Mouse (Mus musculus) cerebral cortex, adult 2 months (tissue): ENCODE measurements around the gene Sgca.

Source experiments
- WGBS: fragments of 180-500 bp; shearing (Covaris S2); methylation state at CpG from one replicate; pipeline ENCODE4 v1.1.7; 2018; 5-methylcytosine and 5-hydroxymethylcytosine counted together

Gene Sgca

GRCm38 (mm10) chr11:95001584-95002347 lies 25.6 kb upstream of the Sgca start:
- WGBS: 88% methylated on average over 21 of the region's 21 CpGs

DNA sequence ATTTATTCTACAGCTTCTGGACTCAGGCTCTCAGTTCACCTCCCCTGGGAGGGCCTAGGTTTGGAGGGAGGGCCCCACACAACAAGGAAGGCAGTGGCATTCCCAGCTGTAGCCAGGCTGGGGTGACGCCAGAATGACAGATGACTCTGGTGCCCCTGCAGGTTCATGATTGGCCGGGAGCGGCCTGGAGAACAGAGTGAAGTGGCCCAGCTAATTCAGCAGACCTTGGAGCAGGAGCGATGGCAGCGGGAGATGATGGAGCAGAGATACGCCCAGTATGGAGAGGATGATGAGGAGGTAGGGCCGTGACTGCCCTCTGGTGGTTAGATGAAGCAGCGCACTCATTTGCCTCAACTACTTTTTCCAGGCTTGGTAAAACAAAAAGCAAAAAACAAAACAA lies 24.9 kb upstream of the Sgca start:
- WGBS: 8% methylated on average over 8 of the region's 8 CpGs

DNA sequence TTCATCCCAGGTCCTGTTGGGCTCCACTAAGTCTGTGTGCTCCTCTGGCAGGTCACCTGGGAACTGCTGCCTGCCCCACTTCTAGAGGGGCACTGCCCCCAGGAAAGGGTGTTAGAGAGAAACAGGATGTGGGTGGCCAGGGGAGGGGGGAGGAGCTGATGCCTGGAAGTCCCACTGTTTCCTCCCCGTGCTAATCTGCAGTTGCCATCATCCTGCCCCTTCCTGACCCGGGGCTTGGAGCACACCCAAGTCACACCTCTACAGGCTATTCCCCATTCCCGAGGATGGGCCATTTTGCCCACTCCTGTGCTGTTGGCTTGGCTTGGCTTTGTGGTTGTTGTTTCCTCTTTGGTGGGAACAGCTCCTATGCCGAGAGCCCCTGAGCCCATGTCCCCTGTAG lies 24.4 kb upstream of the Sgca start:
- 31% methylated on average over 4 of the region's 4 CpGs for WGBS

DNA sequence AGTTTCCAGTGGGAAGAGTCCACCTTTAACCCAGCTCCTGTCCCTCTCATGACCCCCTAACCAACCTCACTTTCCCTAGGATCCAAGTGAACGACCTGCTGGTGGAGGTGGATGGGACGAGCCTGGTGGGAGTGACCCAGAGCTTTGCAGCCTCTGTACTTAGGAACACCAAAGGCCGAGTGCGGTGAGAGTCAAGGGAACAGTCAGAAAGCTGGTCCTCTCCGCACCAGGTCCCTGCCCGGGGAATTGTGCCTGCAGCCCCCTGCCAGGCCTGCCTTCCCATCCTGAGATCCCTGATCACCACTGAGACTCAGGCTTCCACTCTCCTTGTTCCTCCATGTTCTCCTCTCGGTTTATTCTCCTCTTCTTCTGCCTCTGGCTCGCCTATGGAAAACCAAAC lies 24.0 kb upstream of the Sgca start:
- 74% methylated on average over 8 of the region's 8 CpGs for WGBS

DNA sequence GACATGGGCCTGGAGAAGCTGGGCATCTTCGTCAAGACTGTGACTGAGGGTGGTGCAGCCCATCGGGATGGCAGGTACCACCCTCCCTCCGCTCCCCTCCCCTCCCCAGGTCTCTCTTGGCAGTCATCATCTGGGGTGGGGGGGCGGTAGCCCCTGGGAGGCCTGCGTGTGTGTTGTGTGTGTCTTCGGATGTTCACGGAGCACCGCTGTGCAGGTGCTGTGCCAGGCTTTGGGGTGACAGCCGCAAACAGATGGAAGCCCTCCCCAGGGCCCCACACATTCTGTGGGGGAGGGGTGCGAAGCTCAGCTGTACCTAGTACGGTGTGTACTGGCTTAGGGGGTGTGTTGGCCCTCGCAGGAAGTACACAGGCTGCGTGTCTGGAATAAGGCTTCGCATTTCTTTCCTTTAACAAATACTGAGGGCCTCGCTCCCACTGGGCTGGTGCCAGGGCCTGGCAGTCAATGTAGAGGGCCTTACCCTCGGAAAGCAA lies 22.0 kb upstream of the Sgca start:
- WGBS: 27% methylated on average over 16 of the region's 16 CpGs

DNA sequence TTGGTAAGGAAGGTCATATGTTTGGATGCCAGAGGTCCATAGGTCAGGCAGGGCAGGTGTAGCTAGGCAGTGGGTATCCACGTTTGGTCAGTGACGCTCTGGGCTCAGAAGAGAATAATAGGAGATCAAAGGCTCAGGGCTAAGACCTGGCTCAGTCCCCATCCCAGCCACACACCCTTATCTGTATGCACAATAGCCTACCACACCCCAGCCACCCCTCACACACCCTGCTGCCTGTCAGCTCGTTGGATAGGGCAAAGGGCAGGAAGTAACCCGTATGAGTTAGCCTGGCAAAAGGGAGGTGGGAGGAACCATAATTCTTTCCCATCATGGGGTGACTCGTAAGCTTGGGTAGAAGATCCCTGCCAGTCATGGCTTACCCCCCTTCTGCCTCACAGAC lies 21.5 kb upstream of the Sgca start:
- 40% methylated on average over 5 of the region's 5 CpGs for WGBS

- 86% methylated on average over 6 of the region's 6 CpGs for WGBS
These were observed 20.9 kb upstream of the Sgca start for GRCm38 (mm10) chr11:94996984-94997383.

DNA sequence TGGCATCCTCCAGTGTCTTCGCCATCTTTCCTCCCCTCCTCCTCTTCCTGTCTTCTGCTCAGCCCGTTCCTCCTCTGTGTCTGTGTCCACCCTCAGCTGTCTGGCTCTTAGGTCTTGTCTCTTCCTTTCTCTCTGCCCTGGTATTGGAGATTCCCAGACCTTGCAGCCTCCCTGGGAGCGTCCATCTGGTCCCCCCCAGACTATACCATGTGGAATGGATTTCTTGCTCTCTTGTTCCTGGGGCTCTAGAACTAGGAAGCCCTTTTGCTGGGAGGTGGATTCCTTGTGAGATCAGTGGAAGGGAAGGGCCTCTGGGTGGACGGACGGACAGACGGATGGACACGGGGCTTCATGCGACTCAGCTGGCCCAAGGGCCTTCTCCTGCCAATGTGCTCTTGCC lies 20.0 kb upstream of the Sgca start:
- WGBS: 65% methylated on average over 8 of the region's 8 CpGs

DNA sequence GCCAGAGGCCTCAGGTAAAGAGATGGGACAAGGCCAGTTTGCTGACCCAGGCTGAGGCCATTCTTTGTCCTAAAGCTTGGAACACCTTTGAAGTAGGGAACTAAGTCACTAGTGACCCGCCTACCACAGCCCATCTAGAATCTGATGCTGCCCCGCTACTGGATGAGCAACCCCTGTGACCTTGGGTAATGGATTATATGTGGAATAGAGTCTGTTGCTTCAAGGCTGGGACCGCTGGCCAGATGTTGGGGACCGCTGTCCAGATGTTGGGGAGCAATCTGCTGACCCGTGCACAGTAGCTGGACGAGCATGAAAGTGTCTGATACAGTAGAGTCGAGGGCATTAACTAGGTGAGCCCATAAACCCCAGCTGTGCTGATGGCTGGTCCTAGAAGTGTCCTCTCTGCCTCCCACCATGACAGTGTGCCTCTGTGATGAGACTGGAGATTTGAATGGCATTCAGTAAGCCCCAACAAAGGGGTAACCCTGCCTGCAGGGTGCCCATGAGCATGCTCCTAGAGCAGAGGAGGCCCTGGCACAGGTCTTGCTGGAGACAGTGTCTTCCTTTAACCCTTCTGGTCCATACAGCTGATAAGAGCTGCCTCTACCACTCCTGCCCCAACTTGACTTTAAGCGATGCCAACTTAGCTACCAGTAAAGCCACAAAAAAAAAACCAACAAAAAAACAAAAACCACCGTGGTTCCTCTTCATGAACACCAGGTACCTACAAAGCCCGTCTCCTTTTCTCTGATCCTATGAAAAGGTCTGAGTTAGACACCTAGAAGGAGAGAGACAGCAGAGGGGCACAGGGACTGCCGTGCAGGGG lies 19.0 kb upstream of the Sgca start:
- 56% methylated on average over 11 of the region's 11 CpGs for WGBS

DNA sequence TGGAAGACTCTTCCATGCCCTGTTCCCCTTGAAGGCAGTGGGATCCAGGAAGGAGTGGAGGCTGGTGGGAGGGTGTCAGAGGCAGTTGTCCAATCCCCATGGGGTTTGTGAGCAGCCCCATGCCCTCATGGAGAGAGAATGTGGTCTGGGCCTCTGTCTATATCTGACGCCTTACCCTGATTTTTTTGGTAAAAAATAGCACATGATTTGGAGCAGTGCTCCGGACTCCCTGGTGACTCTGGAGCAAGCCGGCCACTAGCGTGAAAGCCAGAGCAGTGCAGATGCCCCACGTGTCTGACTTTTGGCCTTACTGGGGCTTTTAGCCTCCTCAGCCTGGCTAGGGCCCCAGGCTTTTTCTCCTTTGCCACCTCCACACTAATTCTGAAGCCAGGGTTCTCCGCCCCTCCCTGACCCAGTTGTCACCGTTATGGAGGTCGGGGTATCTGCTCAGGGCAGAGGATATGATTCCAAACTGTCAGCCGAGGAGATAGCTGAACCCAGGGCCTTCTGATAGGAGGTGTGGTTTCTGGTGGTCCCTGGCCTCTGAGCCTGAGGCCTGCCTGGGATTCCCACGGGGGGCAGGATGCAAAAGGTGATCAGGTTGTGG lies 18.2 kb upstream of the Sgca start:
- 17% methylated on average over 10 of the region's 10 CpGs for WGBS

GRCm38 (mm10) chr11:94992754-94993606 lies 16.9 kb upstream of the Sgca start:
- 1% methylated on average over 22 of the region's 22 CpGs for WGBS

- under 1% methylated on average over 20 of the region's 20 CpGs for WGBS
These were observed 16.3 kb upstream of the Sgca start for GRCm38 (mm10) chr11:94992480-94992753.

DNA sequence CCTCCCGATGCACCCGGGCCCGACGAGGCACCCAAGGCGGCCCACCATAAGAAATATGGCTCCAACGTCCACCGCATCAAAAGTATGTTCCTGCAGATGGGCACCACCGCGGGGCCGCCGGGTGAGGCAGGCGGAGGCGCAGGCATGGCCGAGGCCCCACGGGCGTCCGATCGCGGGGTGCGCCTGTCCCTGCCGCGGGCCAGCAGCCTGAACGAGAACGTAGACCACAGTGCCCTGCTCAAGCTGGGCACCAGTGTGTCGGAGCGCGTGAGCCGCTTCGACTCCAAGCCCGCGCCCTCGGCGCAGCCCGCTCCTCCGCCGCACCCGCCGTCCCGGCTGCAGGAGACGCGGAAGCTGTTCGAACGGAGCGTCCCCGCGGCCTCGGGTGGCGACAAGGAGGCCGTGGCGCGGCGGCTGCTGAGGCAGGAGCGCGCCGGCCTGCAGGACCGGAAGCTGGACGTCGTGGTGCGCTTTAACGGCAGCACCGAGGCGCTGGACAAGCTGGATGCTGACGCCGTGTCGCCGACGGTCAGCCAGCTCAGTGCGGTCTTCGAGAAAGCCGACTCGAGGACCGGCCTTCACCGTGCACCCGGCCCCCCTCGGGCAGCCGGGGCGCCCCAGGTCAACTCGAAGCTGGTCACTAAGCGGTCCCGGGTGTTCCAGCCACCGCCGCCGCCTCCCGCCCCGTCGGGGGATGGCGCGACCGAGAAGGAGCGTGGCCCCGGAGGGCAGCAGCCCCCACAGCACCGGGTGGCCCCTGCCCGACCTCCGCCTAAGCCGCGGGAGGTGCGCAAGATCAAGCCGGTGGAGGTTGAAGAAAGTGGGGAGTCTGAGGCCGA lies 15.7 kb upstream of the Sgca start:
- under 1% methylated on average over 99 of the region's 99 CpGs for WGBS

GRCm38 (mm10) chr11:94990749-94991577 lies 14.8 kb upstream of the Sgca start, which contains the start of gene Ppp1r9b:
Gene Ppp1r9b (plus strand): TSS chr11:94991035.
- WGBS: under 1% methylated on average over 65 of the region's 69 CpGs

- WGBS: 29% methylated on average over 6 of the region's 6 CpGs
These were observed 14.1 kb upstream of the Sgca start for GRCm38 (mm10) chr11:94990102-94990748.

DNA sequence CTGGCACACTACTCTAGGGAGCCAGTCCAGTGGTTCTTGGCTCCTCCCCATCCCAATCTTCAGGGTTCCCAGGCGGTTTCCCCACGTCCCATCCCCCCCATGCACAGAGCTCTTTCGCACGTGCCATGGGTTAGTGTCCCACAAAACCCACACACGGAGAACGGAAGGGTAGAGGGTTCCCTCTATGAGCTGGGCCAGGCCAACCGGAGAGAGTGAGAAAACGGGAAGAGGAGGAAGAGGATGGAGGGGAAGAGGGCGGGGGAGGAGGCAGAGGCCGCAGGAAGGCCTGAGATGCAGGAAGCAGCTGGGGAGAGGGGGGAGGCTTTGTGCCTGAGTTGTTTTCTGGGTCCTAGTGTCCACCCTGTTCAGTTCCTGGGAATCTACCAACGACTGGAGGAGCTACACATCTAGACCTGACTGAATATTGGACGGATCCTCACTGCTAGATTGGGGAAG lies 13.5 kb upstream of the Sgca start:
- under 1% methylated on average over 12 of the region's 12 CpGs for WGBS

DNA sequence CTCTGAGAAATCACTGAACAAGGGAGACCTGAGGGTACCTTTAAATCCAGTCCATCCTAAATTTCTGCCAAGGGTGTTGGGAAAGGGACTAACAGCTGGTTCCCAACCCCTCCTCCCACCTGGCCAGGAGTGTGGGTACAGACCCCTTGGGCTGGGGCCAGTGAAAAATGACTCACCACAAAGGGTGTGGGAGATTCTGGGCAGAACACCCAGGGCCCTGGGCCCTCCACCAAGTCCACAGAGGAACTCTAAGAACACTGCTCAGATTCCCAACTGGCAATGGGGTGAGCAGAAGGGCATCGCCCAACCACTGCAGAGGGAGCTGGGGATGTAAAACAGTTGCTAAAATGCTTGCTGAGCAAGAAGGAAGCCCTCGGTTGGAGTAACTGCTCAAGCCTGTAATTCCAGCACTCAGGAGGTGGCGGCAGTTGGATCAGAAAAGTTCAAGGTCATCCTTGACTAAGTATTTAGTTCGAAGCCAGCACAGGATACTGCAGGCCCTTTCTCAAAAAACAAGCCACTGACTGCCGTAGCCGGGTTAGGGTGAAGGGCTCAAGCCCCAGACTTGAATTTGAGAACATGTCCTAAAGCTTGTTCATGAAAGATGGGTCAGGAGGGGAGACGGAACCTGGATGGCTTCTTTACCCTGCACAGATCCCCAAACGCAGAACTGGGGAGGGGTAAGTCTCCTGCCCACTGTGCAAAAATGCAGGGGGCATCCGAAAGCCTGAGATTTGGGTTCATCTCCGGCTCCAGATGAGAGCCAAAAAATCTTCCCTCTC lies 12.8 kb upstream of the Sgca start:
- WGBS: 13% methylated on average over 10 of the region's 10 CpGs

- 74% methylated on average over 8 of the region's 8 CpGs for WGBS
These were observed 11.7 kb upstream of the Sgca start for GRCm38 (mm10) chr11:94987851-94988250.
